Mouse (Mus musculus): ENCODE measurements around the gene 4933427D14Rik. TPM values are rescaled to one million over a fixed set of nuclear protein-coding genes. Genes with fewer than 3 reads are reported as not detected.

The 4933427D14Rik gene
- 10 to 100 TPM; 24.7 to 35.6 (median 30.4) TPM for total RNA-seq (2022)

- DNase-seq (ENCODE audit: low spot score in 2 of 2): peak; percentile 83 to 87
Measured at GRCm38 (mm10) chr11:72207204-72207833, at the start of gene 4933427D14Rik, which contains the start of gene Txndc17. Gene 4933427D14Rik, minus strand, starts transcription at chr11:72207459. Gene Txndc17, plus strand, starts transcription at chr11:72207547.

GRCm38 (mm10) chr11:72256441-72256840 lies 49.2 kb upstream of the 4933427D14Rik start:
- no peak for DNase-seq (ENCODE audit: low spot score in 2 of 2)

DNA sequence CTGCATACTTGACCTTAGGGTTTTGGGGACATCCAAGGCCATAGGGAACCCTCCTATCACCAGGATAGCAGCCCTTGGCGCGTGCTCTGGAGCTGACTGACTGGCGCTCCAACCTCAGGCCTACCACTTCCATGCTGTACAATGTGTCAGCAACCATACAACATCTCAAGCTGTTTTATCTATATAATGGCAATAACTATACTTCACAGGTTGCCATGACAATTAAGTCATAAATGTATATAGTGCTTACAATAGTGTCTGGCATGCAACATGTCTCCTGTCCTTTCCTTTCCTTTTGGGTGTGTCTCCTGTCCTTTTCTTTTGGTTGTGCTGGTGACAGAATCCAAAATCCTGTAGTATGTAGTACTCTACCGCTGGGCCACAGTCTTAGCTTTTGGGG lies 48.4 kb upstream of the 4933427D14Rik start:
- DNase-seq (ENCODE audit: low spot score in 2 of 2): no peak

DNA sequence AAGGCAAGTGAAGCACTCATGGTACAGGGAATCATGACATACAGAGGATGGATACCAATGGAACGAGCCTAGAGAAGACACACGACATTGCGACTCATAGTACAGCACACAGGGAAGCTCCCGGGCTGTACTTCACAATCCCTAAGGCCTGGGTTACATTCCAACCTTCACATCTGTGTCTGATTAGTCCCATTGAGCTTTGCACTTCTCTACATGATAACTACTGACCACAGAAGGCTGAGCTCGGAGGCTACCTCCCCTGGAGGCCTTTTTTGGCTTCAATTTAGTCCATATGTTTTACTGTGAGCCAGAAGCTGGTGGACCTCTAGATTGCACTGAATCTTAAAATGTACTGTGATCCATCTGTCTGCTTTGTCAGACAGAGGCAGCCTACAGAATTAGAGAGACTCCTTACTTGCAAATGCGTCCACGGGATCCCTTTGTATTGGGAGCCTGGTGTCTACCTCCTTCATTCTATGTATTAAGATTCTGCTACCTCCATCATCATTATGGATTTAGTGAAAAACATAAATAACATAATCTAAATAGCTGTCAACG lies 38.0 kb upstream of the 4933427D14Rik start:
- no peak for DNase-seq (ENCODE audit: low spot score in 2 of 2)

DNA sequence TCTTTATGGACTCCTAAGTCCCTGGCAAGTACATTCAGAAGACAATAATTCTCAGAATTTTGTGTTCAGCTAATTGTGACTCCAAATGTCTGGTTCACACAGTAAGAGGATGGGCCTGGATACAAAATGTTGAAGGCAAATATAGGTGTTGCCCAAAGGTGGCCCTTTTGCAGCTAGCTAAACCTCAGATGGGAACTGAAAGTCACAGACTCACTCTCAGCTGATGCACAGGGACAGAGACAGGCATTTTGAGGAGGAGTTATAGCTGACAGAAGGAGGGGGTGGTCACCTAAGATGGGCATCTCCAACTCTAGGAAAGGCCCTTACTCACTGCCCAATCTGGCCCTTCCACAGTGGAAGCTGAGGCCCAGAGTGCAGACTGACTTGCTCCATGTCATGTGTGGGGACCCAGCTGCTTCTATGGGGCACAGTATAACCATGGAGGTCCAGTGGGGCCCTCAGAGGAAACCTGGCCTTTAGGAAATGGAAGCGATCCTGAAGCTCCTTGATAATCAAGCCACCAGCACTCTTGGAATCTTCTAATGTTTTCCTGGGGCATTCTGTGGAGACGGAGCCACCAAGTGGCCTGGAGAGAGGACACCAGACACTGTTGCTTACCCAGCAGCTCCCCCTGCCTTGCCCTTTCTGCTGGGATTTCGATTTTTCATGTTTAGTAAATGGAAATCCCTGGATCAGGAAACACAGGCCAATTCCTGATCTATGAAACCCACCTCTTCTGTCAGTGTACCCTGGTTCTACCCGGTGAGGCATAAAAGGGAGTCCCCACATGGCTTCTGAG lies 33.0 kb upstream of the 4933427D14Rik start:
- DNase-seq (ENCODE audit: low spot score in 2 of 2): no peak

GRCm38 (mm10) chr11:72234013-72234412 lies 26.8 kb upstream of the 4933427D14Rik start:
- peak; percentile 65 to 71 for DNase-seq (ENCODE audit: low spot score in 2 of 2)

GRCm38 (mm10) chr11:72232991-72233390 lies 25.7 kb upstream of the 4933427D14Rik start:
- no peak for DNase-seq (ENCODE audit: low spot score in 2 of 2)

- DNase-seq (ENCODE audit: low spot score in 2 of 2): no peak
Measured at GRCm38 (mm10) chr11:72232068-72232467, 24.8 kb upstream of the 4933427D14Rik start.

DNA sequence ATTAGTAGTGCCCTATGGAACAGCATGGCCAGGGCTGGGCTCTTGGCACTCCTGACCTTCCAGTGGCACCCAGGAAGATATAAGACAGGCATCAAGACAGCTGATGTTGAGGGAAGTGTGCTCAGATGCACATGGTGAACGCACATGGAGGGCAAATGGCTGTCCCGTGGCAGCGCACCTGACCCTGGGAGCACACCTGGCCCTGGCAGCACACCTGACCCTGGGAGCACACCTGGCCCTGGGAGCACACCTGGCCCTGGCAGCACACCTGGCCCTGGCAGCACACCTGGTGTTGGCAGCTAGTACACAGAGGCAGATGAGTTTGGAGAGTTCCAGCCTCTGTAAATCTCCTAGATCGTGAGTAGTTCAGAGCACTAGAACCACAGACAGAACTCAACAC lies 21.3 kb upstream of the 4933427D14Rik start:
- DNase-seq (ENCODE audit: low spot score in 2 of 2): no peak

DNA sequence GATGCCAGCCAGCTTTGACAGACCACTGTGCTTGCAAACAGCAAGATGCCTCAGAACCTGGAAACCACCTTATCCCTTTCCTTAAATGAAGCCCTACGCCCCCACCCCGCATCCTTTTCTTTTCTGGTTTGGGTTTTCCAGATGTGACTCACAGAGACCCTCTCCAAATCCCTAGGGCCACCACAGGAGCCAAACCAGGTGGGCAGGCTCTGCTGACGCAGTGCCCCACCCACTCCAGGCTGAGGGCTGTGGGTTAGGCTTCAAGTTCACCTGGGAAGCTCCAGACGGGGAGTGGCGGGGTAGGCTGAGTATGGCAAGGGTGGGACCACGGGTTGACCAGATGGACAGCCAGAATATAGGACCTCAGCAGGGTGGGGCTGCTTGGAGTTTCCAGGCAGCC lies 19.6 kb upstream of the 4933427D14Rik start:
- no peak for DNase-seq (ENCODE audit: low spot score in 2 of 2)

DNA sequence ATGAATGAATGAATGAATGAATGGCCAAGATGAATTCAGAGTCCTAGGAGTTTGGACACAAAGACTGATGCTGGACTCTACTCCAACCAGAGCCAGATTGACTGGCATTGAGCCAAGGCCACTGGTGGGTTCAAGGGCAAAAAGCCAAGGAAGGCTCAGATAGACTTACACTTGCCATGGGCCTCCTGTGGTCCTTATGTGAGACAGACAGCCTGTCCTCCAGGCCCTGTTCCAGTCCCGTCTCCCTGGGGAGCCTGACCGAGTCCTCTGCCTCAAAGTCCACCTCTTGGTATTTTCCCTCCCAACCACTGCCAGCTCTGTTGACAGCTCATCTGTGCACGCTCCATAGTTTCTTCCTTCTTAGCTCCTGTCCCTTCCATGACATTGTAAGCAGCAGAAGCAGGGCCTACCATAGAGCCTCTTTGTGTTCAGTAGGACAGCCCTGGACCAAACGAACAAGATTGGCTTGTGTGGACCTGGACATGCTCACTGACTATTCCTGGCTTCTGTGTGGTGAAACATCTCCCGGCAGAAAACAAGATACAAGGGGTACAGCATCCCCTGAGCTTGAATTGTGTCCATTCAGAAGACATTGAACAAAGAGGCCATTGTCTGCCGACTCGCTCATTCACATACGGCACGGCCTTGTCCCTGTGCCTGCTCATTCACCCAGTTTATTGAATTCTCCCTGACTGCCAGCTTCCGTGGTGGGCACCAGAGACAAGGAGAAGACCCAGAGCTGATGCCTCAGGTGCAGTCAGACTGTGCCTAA lies 18.9 kb upstream of the 4933427D14Rik start:
- DNase-seq (ENCODE audit: low spot score in 2 of 2): no peak

DNA sequence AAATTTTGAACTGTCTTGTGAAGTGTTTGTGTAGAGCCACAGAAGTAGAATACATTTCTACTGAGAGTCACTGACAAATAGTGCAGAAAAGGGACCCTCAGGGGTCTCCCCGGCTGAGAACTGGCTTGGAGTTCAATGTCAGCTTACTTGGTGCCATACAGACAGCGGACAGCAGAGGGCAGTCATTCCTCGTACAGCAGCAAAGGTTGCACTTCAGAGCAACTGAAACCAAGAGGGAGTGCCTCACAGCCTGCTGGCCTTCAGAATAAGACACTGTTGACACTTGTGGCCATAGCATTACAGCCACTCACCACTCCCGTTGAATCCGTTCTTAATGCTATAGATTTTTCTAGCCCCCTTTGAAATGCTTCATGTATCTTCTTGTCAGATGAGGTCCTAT lies 17.6 kb upstream of the 4933427D14Rik start:
- peak in 1 of 2 experiments; percentile 88 for DNase-seq (ENCODE audit: low spot score in 2 of 2)

DNA sequence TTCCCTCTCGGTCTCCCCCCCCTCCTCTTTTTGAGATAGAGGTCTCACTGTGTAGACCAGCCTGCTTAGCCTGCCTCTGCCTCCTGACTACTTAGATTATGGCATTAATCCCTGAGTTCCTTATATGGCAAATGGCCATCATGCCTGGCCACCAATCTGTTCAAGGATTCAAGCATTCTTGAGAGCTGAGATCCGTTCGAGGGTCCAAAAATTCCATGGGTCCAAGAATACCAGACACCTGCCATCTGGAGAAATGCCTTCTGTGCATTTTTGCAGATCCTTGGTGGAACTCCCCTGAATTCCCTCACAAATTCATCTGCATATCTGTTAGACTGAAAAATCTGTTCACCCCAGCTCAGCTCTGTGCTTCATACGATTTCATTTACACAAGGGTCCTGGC lies 16.2 kb upstream of the 4933427D14Rik start:
- DNase-seq (ENCODE audit: low spot score in 2 of 2): no peak

DNA sequence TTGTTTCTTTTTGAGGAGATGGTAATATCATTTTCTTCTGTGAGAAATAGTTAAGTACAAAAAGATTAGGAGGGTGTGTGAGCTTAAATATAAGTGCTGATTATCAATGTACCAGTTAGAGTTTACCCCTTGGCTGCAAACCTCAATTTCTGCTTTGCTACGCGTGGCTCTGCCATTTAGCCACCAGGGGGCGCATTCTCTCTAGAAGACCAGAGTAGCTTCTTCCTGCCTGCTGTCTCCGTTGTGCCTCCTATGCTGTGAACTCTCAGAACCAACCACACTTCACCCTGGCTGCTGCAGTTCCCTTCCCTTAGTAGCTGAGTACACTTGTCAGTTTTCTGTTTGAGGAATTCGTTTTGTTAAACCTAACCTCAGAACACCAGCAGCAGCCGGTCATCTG lies 14.0 kb upstream of the 4933427D14Rik start:
- peak in 1 of 2 experiments; percentile 68 for DNase-seq (ENCODE audit: low spot score in 2 of 2)

DNA sequence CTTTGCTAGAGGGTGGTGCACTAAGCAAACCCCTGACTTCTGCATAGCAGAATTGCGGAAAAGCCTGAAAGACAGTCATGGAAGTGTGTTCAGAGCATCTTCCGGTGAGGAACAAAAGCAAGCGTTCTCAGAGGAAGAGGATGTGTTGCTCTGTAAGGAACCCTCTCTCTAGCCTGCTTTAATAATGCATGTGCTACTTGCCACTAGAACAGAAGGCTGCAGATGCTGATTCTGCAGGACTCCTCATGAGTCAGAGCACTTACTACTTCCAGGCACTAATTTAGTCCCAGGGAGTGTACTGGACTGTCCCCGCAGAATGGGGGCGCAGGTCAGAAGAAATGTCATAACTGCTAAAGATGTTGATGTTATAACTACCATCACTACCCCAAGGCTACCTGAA lies 9.9 kb upstream of the 4933427D14Rik start:
- DNase-seq (ENCODE audit: low spot score in 2 of 2): no peak

- DNase-seq (ENCODE audit: low spot score in 2 of 2): peak; percentile 67 to 75
Measured at GRCm38 (mm10) chr11:72215410-72215797, 8.1 kb upstream of the 4933427D14Rik start, which contains the start of gene Med31. Gene Med31, minus strand, starts transcription at chr11:72215592.

- peak; percentile 94 for DNase-seq (ENCODE audit: low spot score in 2 of 2)
Measured at GRCm38 (mm10) chr11:72214591-72215409, 7.5 kb upstream of the 4933427D14Rik start.

GRCm38 (mm10) chr11:72207834-72208377 lies 647 bp upstream of the 4933427D14Rik start:
- DNase-seq (ENCODE audit: low spot score in 2 of 2): no peak

GRCm38 (mm10) chr11:72206341-72207203 lies 687 bp downstream of the 4933427D14Rik start, which contains the start of gene Gm43951:
Gene Gm43951, minus strand, starts transcription at chr11:72206840.
- DNase-seq (ENCODE audit: low spot score in 2 of 2): no peak

Data from layer of hippocampus, adult 8-10 months (tissue).